Mouse (Mus musculus): ENCODE results near the gene Fkbp14.

DNA sequence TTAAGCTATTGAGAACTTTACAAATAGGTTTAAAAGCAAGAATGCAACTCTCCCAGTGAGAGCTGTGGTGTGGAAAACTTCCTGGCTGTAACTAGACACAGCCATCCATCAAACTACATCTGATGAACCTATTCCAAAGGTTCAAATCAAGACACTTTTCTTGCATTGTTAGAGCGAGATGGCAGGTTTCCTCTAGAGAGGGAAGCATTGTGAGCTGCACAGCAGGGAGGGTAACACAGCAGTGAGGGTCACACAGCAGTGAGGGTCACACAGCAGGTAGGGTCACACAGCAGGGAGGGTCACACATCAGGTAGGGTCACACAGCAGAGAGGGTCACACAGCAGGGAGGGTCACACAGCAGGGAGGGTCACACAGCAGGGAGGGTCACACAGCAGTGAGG, 8.9 kb downstream of the Fkbp14 start:
- TF ChIP-seq CTCF (IDR thresholded peaks at IDR 0.05; ENCODE audit: low read depth, low read length) (no peak), POLR2A (IDR thresholded peaks at IDR 0.05; ENCODE audit: extremely low read depth, insufficient read depth, low read length) (no peak)

Measured in liver, adult 2 months (tissue).